Mouse (Mus musculus) liver, adult 2 months (tissue): ENCODE results near the gene Tmem102.

Source experiments
- CTCF ChIP-seq: fragments of 200-500 bp; IDR thresholded peaks from 2 replicates; pipeline ENCODE4 v1.5.1; 2011; ENCODE audit warnings: low read depth, low read length, control low read depth
- POLR2A ChIP-seq: fragments of 200-500 bp; IDR thresholded peaks from 2 replicates; pipeline ENCODE4 v1.6.1; 2011; ENCODE audit warnings: low read length, control low read depth; ENCODE audit not compliant: insufficient read depth; ENCODE audit errors: extremely low read depth

DNA sequence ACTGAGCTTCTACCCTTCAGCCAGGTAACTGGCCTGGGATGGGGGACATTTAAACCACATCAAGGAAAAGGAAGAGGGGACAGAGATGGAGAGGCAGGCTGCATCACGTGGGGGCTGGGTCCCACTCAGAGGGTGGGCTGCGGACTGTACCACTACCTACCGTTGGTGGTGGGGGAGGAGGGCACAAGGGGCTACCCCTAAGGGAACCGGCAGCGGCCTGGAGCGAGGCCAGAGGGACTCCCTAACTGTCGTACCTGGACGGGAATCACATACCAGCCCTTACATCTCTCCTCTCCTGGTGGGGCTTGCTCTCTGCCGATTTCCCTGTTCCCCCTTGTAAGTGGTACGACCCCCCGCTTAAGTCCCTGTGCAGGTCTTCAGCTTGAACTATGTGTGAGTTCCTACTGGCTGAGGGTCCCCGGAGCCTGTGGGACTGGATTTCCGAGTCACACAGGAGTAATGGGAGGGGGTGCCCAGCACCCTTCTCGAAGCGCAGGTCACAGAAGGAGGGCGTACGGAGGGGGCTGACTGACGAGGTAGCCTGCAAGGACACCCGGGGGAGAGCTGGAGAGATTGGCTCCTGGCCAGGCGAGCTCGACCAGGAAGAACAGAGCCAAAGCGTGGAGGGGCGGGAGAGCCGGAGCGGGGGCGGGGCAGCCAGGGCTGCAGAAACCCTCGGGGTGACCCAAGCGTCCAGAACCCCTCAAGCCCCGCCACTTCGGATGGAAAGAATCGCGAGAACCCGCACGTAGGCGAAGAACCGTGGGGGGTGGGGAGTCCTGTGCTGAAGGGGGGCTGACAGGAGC is 4.8 kb downstream of the Tmem102 start:
- TF ChIP-seq POLR2A (no peak), CTCF (no peak)
